Mouse (Mus musculus): ENCODE results near the gene Twf2. TPM values are rescaled to one million over a fixed set of nuclear protein-coding genes. Genes with fewer than 3 reads are reported as not detected.

Gene Twf2
- polyA plus RNA-seq, 1 experiment from 2014 or later, result 35.9 TPM

- H3K36me3 ChIP-seq, result no peaks in the 10 kb centered on the region
- H3K4me1 ChIP-seq, result peaks cover 27% of the 10 kb centered on the region
- H3K4me3 ChIP-seq, result no peak overlapping the region
- H3K27ac ChIP-seq, result no peak overlapping the region
- 0 out of 2 replicates have a peak, but pooled peaks cover 1% of the 10 kb centered on the region for H3K27me3 ChIP-seq (replicated peaks)
- no peak overlapping the region for H3K9ac ChIP-seq
- 60% methylated on average over 8 of the region's 8 CpGs for WGBS (ENCODE audit: insufficient replicate concordance)
- no peaks in the 10 kb centered on the region for H3K9me3 ChIP-seq (replicated peaks)
- H3K4me2 ChIP-seq, result no peak overlapping the region
- no peak for ATAC-seq
Measured at GRCm38 (mm10) chr9:106251066-106251465, 48.2 kb downstream of the Twf2 start.

- H3K4me2 ChIP-seq, result no peak overlapping the region
- H3K36me3 ChIP-seq, result no peaks in the 10 kb centered on the region
- H3K4me3 ChIP-seq, result no peak overlapping the region
- H3K9me3 ChIP-seq (replicated peaks), result no peaks in the 10 kb centered on the region
- 61% methylated on average over 2 of the region's 2 CpGs for WGBS (ENCODE audit: insufficient replicate concordance)
- 0 out of 2 replicates have a peak, but pooled peaks cover 13% of the 10 kb centered on the region for H3K27me3 ChIP-seq (replicated peaks)
- H3K9ac ChIP-seq, result no peak overlapping the region
- no peak overlapping the region for H3K27ac ChIP-seq
- H3K4me1 ChIP-seq, result peaks cover 8% of the 10 kb centered on the region; the same call in 1 of the 2 replicates
- ATAC-seq, result no peak
Measured at GRCm38 (mm10) chr9:106254001-106254400, 51.1 kb downstream of the Twf2 start.

- 26% methylated on average over 4 of the region's 4 CpGs for WGBS (ENCODE audit: insufficient replicate concordance)
Measured at GRCm38 (mm10) chr9:106258412-106258811, 55.5 kb downstream of the Twf2 start.

GRCm38 (mm10) chr9:106258990-106259389 lies 56.1 kb downstream of the Twf2 start:
- Histone ChIP-seq H3K4me3 (no peak overlapping the region), H3K9me3 (replicated peaks) (no peaks in the 10 kb centered on the region), H3K4me1 (no peaks in the 10 kb centered on the region), H3K27me3 (replicated peaks) (0 out of 2 replicates have a peak, but pooled peaks cover 13% of the 10 kb centered on the region), H3K4me2 (no peak overlapping the region), H3K9ac (no peak overlapping the region), H3K27ac (no peak overlapping the region), H3K36me3 (no peaks in the 10 kb centered on the region)
- ATAC-seq, result no peak
- 29% methylated on average over 5 of the region's 5 CpGs for WGBS (ENCODE audit: insufficient replicate concordance)

More at GRCm38 (mm10) chr9:106258412-106258811, 55.5 kb downstream of the Twf2 start:
- no peak overlapping the region for H3K9ac ChIP-seq
- ATAC-seq, result no peak
- no peak overlapping the region for H3K4me3 ChIP-seq
- H3K36me3 ChIP-seq, result no peaks in the 10 kb centered on the region
- H3K9me3 ChIP-seq (replicated peaks), result no peaks in the 10 kb centered on the region
- H3K4me2 ChIP-seq, result no peak overlapping the region
- no peak overlapping the region for H3K27ac ChIP-seq
- 0 out of 2 replicates have a peak, but pooled peaks cover 13% of the 10 kb centered on the region for H3K27me3 ChIP-seq (replicated peaks)
- no peaks in the 10 kb centered on the region for H3K4me1 ChIP-seq

DNA sequence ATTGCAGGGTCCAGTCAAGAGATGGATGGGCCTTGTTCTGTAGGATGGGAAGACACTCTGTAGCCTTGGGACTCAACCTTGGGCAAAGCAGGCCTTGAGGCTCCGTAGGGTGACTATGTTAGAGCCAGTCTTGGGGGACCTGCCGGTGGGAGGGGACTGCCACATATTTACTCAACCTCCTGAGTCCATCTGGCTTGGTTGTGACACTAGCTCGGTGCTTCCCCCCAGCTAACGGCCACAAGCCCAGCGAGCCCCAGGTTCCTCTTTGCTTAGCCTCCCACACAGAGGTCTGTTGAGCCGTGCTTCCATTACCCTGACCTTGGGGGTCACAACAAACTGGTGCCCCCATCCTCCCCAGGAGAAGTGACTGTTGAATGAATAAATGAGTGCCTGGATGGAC lies 58.1 kb downstream of the Twf2 start:
- Histone ChIP-seq H3K4me3 (no peak overlapping the region), H3K27me3 (replicated peaks) (0 out of 2 replicates have a peak, but pooled peaks cover 12% of the 10 kb centered on the region), H3K4me1 (no peaks in the 10 kb centered on the region), H3K27ac (no peak overlapping the region), H3K9me3 (replicated peaks) (no peaks in the 10 kb centered on the region), H3K36me3 (no peaks in the 10 kb centered on the region), H3K4me2 (no peak overlapping the region), H3K9ac (no peak overlapping the region)
- peak; percentile 40 for ATAC-seq
- WGBS (ENCODE audit: insufficient replicate concordance), result 26% methylated on average over 6 of the region's 6 CpGs

DNA sequence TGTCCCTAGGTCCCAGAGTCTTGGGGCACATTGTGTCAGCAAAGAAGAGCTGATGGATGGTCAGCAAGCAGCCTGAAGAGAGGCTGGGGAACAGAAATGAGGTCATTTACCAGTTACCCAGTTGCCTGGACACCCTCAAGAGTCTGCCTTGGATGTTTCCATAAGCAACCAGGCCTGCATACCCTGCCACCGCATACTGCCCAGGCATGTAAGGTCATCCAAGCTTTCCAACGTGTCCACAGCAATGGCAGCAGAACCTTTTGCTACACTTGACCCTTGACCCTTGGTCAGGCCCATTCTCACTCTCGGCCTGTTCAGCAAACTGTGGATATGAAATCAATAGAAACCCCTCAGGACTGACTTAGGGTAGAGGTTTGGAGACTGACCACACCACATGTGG lies 58.6 kb downstream of the Twf2 start:
- WGBS (ENCODE audit: insufficient replicate concordance), result 65% methylated on average over 3 of the region's 3 CpGs
- H3K4me2 ChIP-seq, result no peak overlapping the region

DNA sequence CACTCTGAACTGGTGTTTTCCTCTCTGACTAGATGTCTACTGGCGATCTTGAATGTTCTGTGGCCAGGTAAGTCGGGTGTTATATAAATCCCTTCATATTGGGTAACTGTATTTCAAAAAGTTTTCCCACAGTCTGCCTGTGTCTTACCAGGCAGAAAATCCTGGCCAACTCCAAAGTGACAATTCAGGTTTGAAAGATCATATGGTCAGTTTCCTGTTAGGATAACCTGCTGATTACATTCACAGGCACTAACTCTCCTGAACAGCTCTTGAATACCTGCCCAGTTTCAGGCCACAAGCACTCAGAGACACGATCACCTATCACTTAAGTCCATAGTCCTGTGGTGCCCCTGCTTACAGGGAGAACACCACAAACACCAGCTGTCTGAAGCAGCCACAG lies 59.2 kb downstream of the Twf2 start:
- Histone ChIP-seq H3K9ac (no peak overlapping the region), H3K27me3 (replicated peaks) (0 out of 2 replicates have a peak, but pooled peaks cover 4% of the 10 kb centered on the region), H3K36me3 (no peaks in the 10 kb centered on the region), H3K4me2 (no peak overlapping the region), H3K9me3 (replicated peaks) (no peaks in the 10 kb centered on the region), H3K4me1 (no peaks in the 10 kb centered on the region), H3K27ac (no peak overlapping the region), H3K4me3 (no peak overlapping the region)
- ATAC-seq, result no peak
- WGBS (ENCODE audit: insufficient replicate concordance), result 57% methylated on average over 3 of the region's 3 CpGs

More for the DNA sequence above, 58.6 kb downstream of the Twf2 start:
- Histone ChIP-seq H3K27me3 (replicated peaks) (0 out of 2 replicates have a peak, but pooled peaks cover 8% of the 10 kb centered on the region), H3K27ac (no peak overlapping the region), H3K36me3 (no peaks in the 10 kb centered on the region), H3K9me3 (replicated peaks) (no peaks in the 10 kb centered on the region), H3K4me1 (no peaks in the 10 kb centered on the region), H3K9ac (no peak overlapping the region), H3K4me3 (no peak overlapping the region)
- 0 out of 2 replicates have a peak, but pooled peaks have one; percentile 5 for ATAC-seq

DNA sequence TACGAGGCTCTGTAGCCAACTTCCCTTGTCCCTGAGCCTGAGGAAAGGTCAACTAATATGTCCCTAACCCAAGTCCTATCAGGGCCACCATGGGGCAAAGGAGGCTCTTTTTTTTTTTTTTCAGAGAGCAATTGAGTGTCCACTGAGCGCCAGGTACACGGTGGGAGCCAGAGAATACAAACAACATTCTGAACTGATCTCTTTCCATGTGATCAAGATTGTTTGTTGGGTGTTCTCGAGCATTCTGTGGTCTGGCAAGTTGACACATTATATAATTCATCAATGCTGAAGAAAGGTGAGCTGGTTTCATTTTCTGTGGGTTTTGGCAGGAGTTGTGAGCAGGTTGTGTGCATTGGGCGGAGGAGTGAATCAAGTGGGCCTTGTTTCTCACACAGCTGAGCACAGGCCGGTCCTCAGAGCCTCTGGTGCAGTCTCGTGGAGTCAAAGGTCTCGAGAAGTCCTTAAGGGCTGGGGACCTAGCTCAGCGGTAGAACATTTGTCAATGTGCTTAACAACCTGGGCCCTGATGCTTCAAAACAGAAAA lies 60.5 kb downstream of the Twf2 start:
- no peak for ATAC-seq
- H3K27ac ChIP-seq, result no peak overlapping the region
- no peak overlapping the region for H3K4me3 ChIP-seq
- no peaks in the 10 kb centered on the region for H3K27me3 ChIP-seq (replicated peaks)
- H3K4me2 ChIP-seq, result no peak overlapping the region
- no peaks in the 10 kb centered on the region for H3K36me3 ChIP-seq
- no peak overlapping the region for H3K9ac ChIP-seq
- H3K9me3 ChIP-seq (replicated peaks), result no peaks in the 10 kb centered on the region
- whole genome bisulfite sequencing (ENCODE audit: insufficient replicate concordance), result 65% methylated on average over 9 of the region's 9 CpGs
- 0 out of 2 replicates have a peak, but pooled peaks cover 5% of the 10 kb centered on the region for H3K4me1 ChIP-seq

MicroRNAs within 50 kb of the gene (microRNA counts, 519-probe panel; counts per million panel counts)
- 7,082 counts per million, percentile 96 among the panel's probes with 10 or more counts for microRNA mmu-let-7g

Small RNA genes within 50 kb of the gene (microRNA-seq; reads per million reads assigned to microRNA genes)
- 3.5 reads per million, percentile 2 among the genes with 10 or more reads in this experiment for gene Mir135a-1
- gene Mirlet7g, result 34,899 reads per million, percentile 99 among the genes with 10 or more reads in this experiment

Other genes with a start within 250 kb of the Twf2 start
- gene Col6a5, start 242.5 kb upstream of the Twf2 start, polyA plus RNA-seq (2016; fragmentation: Nextera tagmentation; extraction: Ambion mirVana), result not detected in 2 replicates
- 0.01 and 0.05 TPM in 2 replicates for gene Col6a4, start 106.3 kb upstream of the Twf2 start, polyA plus RNA-seq (2016; fragmentation: Nextera tagmentation; extraction: Ambion mirVana)
- 14.1 and 15.7 TPM in 2 replicates for gene Glyctk, start 45.0 kb upstream of the Twf2 start, polyA plus RNA-seq (2016; fragmentation: Nextera tagmentation; extraction: Ambion mirVana)
- 11.5 and 11.8 TPM in 2 replicates for gene Wdr82, start 32.2 kb upstream of the Twf2 start, polyA plus RNA-seq (2016; fragmentation: Nextera tagmentation; extraction: Ambion mirVana)
- gene Ppm1m, start 3.4 kb upstream of the Twf2 start, polyA plus RNA-seq (2016; fragmentation: Nextera tagmentation; extraction: Ambion mirVana), result 17.0 and 17.8 TPM in 2 replicates
- gene Tlr9, start 19.5 kb downstream of the Twf2 start, polyA plus RNA-seq (2016; fragmentation: Nextera tagmentation; extraction: Ambion mirVana), result 0.06 TPM in 1 of 2 replicates, not detected in the other
- gene Alas1, start 45.5 kb downstream of the Twf2 start, polyA plus RNA-seq (2016; fragmentation: Nextera tagmentation; extraction: Ambion mirVana), result 37.6 and 41.1 TPM in 2 replicates
- 28.8 and 29.0 TPM in 2 replicates for gene Poc1a, start 78.0 kb downstream of the Twf2 start, polyA plus RNA-seq (2016; fragmentation: Nextera tagmentation; extraction: Ambion mirVana)
- gene Dusp7, start 165.5 kb downstream of the Twf2 start, polyA plus RNA-seq (2016; fragmentation: Nextera tagmentation; extraction: Ambion mirVana), result 10.4 and 10.5 TPM in 2 replicates
- 870 and 914 TPM in 2 replicates for gene Rpl29, start 226.3 kb downstream of the Twf2 start, polyA plus RNA-seq (2016; fragmentation: Nextera tagmentation; extraction: Ambion mirVana)
- 34.0 and 35.2 TPM in 2 replicates for gene Acy1, start 235.2 kb downstream of the Twf2 start, polyA plus RNA-seq (2016; fragmentation: Nextera tagmentation; extraction: Ambion mirVana)
- 14.5 and 15.2 TPM in 2 replicates for gene Abhd14b, start 244.4 kb downstream of the Twf2 start, polyA plus RNA-seq (2016; fragmentation: Nextera tagmentation; extraction: Ambion mirVana)
- gene Abhd14a, start 244.6 kb downstream of the Twf2 start, polyA plus RNA-seq (2016; fragmentation: Nextera tagmentation; extraction: Ambion mirVana), result 29.1 and 31.6 TPM in 2 replicates

All from liver, embryonic 12.5 days (tissue).